Mouse (Mus musculus): ENCODE measurements around the gene Cmtm8. TPM values are rescaled to one million over a fixed set of nuclear protein-coding genes. Genes with fewer than 3 reads are reported as not detected.

Cmtm8 gene
- polyA plus RNA-seq, 1 experiment = 8.2 TPM

DNA sequence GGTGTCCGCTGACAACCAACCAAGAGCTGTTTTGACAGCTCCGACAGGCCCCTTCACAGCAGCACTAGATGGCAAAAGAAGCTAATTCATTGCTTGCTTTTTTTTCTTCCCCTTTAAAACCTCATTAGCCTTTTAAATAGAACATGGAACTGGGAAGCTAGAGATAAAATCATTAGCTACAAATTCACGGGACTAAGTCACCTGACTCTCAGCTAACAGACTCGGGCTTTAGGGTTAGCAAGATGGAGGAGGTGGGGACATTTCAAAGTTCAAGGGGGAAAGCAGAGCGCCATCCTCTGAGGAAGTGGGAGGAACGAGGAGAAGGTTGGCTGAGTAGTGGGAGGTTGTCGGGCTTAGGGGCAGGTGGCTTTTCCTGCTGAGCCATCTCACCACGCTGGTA, 36.7 kb downstream of the Cmtm8 start:
- H3K36me3 ChIP-seq (ENCODE audit: control insufficient read depth, insufficient read depth, low read length, poor library complexity, severe bottlenecking) = no peaks in the 10 kb centered on the region
- H3K4me1 ChIP-seq (ENCODE audit: control insufficient read depth, insufficient read depth, low read length) = no peaks in the 10 kb centered on the region
- TF ChIP-seq CTCF (IDR thresholded peaks at IDR 0.05; ENCODE audit: low read depth, low read length) (no peak), POLR2A (IDR thresholded peaks at IDR 0.05; ENCODE audit: insufficient read depth, low read length) (no peak), EP300 (IDR thresholded peaks at IDR 0.05; ENCODE audit: insufficient read depth, low read depth, low read length) (no peak)
- no peak overlapping the region for H3K4me3 ChIP-seq (ENCODE audit: low read depth, low read length)
- H3K27ac ChIP-seq (ENCODE audit: insufficient read depth, low read length) = no peak overlapping the region
- H3K9me3 ChIP-seq (replicated peaks; ENCODE audit: control insufficient read depth, insufficient read depth, low read length, poor library complexity, severe bottlenecking) = no peaks in the 10 kb centered on the region
- no peaks in the 10 kb centered on the region for H3K27me3 ChIP-seq (ENCODE audit: control insufficient read depth, insufficient read depth, low read length, poor library complexity, severe bottlenecking)
- H3K9ac ChIP-seq (ENCODE audit: low read depth, poor library complexity, severe bottlenecking) = no peak overlapping the region

DNA sequence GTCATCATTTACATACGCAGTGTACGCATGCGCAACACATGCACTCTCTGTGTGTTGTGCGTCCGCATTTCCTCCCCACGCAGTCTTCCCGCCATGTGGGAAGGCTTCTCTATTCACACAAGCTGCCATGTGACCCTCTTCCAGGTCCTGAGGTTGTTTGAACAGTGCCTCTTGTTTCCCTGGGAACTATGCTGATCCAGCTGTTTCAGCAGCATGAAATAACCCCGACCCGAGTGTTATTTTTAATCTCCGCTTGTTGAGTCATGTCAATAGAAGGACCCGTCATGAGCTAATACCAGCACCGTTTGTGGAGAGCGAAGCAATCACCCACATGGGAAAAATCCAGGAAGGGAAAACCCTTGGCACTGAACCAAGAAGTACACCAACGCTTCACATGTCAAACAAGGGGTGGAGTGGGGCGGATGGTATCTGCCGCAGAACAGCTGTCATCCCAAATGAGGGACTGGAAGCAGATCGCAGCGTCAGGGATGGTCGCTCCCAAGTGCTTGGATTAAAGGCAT, 38.7 kb downstream of the Cmtm8 start:
- Histone ChIP-seq H3K27me3 (ENCODE audit: control insufficient read depth, insufficient read depth, low read length, poor library complexity, severe bottlenecking) (no peaks in the 10 kb centered on the region), H3K4me3 (ENCODE audit: low read depth, low read length) (no peak overlapping the region), H3K27ac (ENCODE audit: insufficient read depth, low read length) (no peak overlapping the region), H3K36me3 (ENCODE audit: control insufficient read depth, insufficient read depth, low read length, poor library complexity, severe bottlenecking) (no peaks in the 10 kb centered on the region), H3K9me3 (replicated peaks; ENCODE audit: control insufficient read depth, insufficient read depth, low read length, poor library complexity, severe bottlenecking) (no peaks in the 10 kb centered on the region), H3K4me1 (ENCODE audit: control insufficient read depth, insufficient read depth, low read length) (no peaks in the 10 kb centered on the region), H3K9ac (ENCODE audit: low read depth, poor library complexity, severe bottlenecking) (no peak overlapping the region)
- TF ChIP-seq EP300 (IDR thresholded peaks at IDR 0.05; ENCODE audit: insufficient read depth, low read depth, low read length) (no peak), POLR2A (IDR thresholded peaks at IDR 0.05; ENCODE audit: insufficient read depth, low read length) (no peak)

DNA sequence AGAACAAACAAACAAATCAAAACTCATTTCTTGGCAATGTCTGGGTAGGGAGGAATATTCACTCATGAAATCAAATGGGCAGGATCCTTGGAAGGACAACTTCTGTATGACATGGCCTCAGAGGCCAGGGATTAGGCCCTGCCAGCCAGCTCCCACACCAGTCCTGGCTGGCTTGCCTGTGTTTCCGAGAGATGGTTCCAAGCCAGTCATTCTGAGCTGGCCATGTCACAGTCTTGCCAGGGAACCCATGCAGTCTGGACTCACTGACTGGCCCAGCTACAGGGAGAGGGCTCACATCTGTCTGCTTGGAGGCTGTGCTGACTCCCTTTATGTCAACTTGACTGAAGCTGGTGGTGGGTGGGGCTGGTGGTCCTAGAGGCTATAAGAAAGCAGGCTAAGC, 41.8 kb downstream of the Cmtm8 start:
- no peak overlapping the region for H3K4me3 ChIP-seq (ENCODE audit: low read depth, low read length)
- H3K27me3 ChIP-seq (ENCODE audit: control insufficient read depth, insufficient read depth, low read length, poor library complexity, severe bottlenecking) = no peaks in the 10 kb centered on the region
- no peaks in the 10 kb centered on the region for H3K9me3 ChIP-seq (replicated peaks; ENCODE audit: control insufficient read depth, insufficient read depth, low read length, poor library complexity, severe bottlenecking)
- no peaks in the 10 kb centered on the region for H3K36me3 ChIP-seq (ENCODE audit: control insufficient read depth, insufficient read depth, low read length, poor library complexity, severe bottlenecking)
- H3K4me1 ChIP-seq (ENCODE audit: control insufficient read depth, insufficient read depth, low read length) = no peaks in the 10 kb centered on the region
- TF ChIP-seq CTCF (IDR thresholded peaks at IDR 0.05; ENCODE audit: low read depth, low read length) = no peak
- TF ChIP-seq EP300 (IDR thresholded peaks at IDR 0.05; ENCODE audit: insufficient read depth, low read depth, low read length) = no peak
- no peak for TF ChIP-seq POLR2A (IDR thresholded peaks at IDR 0.05; ENCODE audit: insufficient read depth, low read length)
- H3K27ac ChIP-seq (ENCODE audit: insufficient read depth, low read length) = no peak overlapping the region
- H3K9ac ChIP-seq (ENCODE audit: low read depth, poor library complexity, severe bottlenecking) = no peak overlapping the region

- Histone ChIP-seq H3K27me3 (ENCODE audit: control insufficient read depth, insufficient read depth, low read length, poor library complexity, severe bottlenecking) (no peaks in the 10 kb centered on the region), H3K27ac (ENCODE audit: insufficient read depth, low read length) (no peak overlapping the region), H3K9ac (ENCODE audit: low read depth, poor library complexity, severe bottlenecking) (no peak overlapping the region), H3K4me1 (ENCODE audit: control insufficient read depth, insufficient read depth, low read length) (no peaks in the 10 kb centered on the region), H3K36me3 (ENCODE audit: control insufficient read depth, insufficient read depth, low read length, poor library complexity, severe bottlenecking) (no peaks in the 10 kb centered on the region), H3K4me3 (ENCODE audit: low read depth, low read length) (no peak overlapping the region), H3K9me3 (replicated peaks; ENCODE audit: control insufficient read depth, insufficient read depth, low read length, poor library complexity, severe bottlenecking) (no peaks in the 10 kb centered on the region)
- TF ChIP-seq POLR2A (IDR thresholded peaks at IDR 0.05; ENCODE audit: insufficient read depth, low read length) = no peak
- no peak for TF ChIP-seq EP300 (IDR thresholded peaks at IDR 0.05; ENCODE audit: insufficient read depth, low read depth, low read length)
Observed at GRCm38 (mm10) chr9:114801301-114801700, 42.7 kb downstream of the Cmtm8 start.

DNA sequence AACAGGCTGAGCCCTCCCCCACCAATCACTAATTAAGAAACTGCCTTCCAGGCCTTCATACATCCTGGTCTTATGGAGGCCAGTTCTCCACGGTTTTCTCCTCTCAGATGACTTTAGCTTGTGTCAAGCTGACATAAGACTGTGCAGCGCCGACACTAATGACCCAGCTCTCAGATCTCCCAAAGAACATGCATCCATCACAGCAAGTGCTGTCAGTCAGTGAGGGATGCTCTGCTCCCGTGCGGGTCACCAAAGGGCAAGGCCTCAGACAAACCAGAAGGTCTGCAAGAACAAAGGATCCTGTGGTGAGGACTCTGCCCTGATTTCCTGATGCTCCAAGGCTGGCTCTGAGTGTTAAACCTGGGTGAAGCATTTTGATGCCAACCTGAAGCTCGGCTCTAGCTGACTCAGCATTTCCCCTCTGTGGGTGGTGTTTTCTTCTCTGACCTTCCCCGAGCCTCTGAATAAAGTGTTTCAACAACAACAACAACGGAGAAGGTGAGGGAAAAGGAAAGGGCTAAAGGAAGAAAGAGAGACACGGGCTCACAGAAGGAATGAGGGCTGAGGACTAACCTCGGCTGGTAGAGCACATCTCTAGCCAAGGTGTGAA, 44.4 kb downstream of the Cmtm8 start:
- no peaks in the 10 kb centered on the region for H3K27me3 ChIP-seq (ENCODE audit: control insufficient read depth, insufficient read depth, low read length, poor library complexity, severe bottlenecking)
- no peaks in the 10 kb centered on the region for H3K9me3 ChIP-seq (replicated peaks; ENCODE audit: control insufficient read depth, insufficient read depth, low read length, poor library complexity, severe bottlenecking)
- H3K36me3 ChIP-seq (ENCODE audit: control insufficient read depth, insufficient read depth, low read length, poor library complexity, severe bottlenecking) = no peaks in the 10 kb centered on the region
- H3K4me3 ChIP-seq (ENCODE audit: low read depth, low read length) = no peak overlapping the region
- no peak overlapping the region for H3K27ac ChIP-seq (ENCODE audit: insufficient read depth, low read length)
- TF ChIP-seq CTCF (IDR thresholded peaks at IDR 0.05; ENCODE audit: low read depth, low read length) = no peak
- TF ChIP-seq POLR2A (IDR thresholded peaks at IDR 0.05; ENCODE audit: insufficient read depth, low read length) = no peak
- no peak for TF ChIP-seq EP300 (IDR thresholded peaks at IDR 0.05; ENCODE audit: insufficient read depth, low read depth, low read length)
- H3K4me1 ChIP-seq (ENCODE audit: control insufficient read depth, insufficient read depth, low read length) = no peaks in the 10 kb centered on the region
- H3K9ac ChIP-seq (ENCODE audit: low read depth, poor library complexity, severe bottlenecking) = no peak overlapping the region

GRCm38 (mm10) chr9:114798845-114799244, 45.1 kb downstream of the Cmtm8 start:
- Histone ChIP-seq H3K9me3 (replicated peaks; ENCODE audit: control insufficient read depth, insufficient read depth, low read length, poor library complexity, severe bottlenecking) (no peaks in the 10 kb centered on the region), H3K4me1 (ENCODE audit: control insufficient read depth, insufficient read depth, low read length) (no peaks in the 10 kb centered on the region), H3K9ac (ENCODE audit: low read depth, poor library complexity, severe bottlenecking) (no peak overlapping the region), H3K4me3 (ENCODE audit: low read depth, low read length) (no peak overlapping the region), H3K27ac (ENCODE audit: insufficient read depth, low read length) (no peak overlapping the region), H3K27me3 (ENCODE audit: control insufficient read depth, insufficient read depth, low read length, poor library complexity, severe bottlenecking) (no peaks in the 10 kb centered on the region), H3K36me3 (ENCODE audit: control insufficient read depth, insufficient read depth, low read length, poor library complexity, severe bottlenecking) (no peaks in the 10 kb centered on the region)
- TF ChIP-seq POLR2A (IDR thresholded peaks at IDR 0.05; ENCODE audit: insufficient read depth, low read length) (no peak), CTCF (IDR thresholded peaks at IDR 0.05; ENCODE audit: low read depth, low read length) (no peak), EP300 (IDR thresholded peaks at IDR 0.05; ENCODE audit: insufficient read depth, low read depth, low read length) (no peak)
